Mouse (Mus musculus) brown adipose tissue, adult 24 weeks (tissue): Measurements from ENCODE around the gene Nacc2. TPM values are rescaled to one million over a fixed set of nuclear protein-coding genes. Genes with fewer than 3 reads are reported as not detected.

ENCODE experiments used
- H3K27ac ChIP-seq: fragments of 200-500 bp; replicated peaks from 2 replicates; pipeline ENCODE4 v1.5.1; 2012; ENCODE audit warnings: low read depth, mild to moderate bottlenecking, low read length
- H3K4me1 ChIP-seq: fragments of 200-500 bp; 2 replicates; pipeline ENCODE4 v1.6.1; 2012; ENCODE audit warnings: low read length, mixed read lengths; ENCODE audit not compliant: control insufficient read depth, insufficient read depth, insufficient read length
- H3K4me3 ChIP-seq: fragments of 200-500 bp; 2 replicates; pipeline ENCODE4 v1.5.1; 2012; ENCODE audit warnings: low read depth, mild to moderate bottlenecking, low read length, moderate library complexity; ENCODE audit not compliant: insufficient read depth
- polyA plus RNA-seq: library from polyadenylated mRNA; stranded (reverse); fragments of >200 nt; gene quantifications from 2 replicates; pipeline ENCODE4 v1.2.4, GENCODE M21; 2012; ENCODE audit not compliant: missing spikeins, insufficient read depth, insufficient read length

Nacc2 gene
- polyA plus RNA-seq, 1 experiment = 26.5 TPM

GRCm38 (mm10) chr2:26122171-26123078 is 595 bp downstream of the Nacc2 start:
- Histone ChIP-seq H3K4me1 (peaks cover 30% of the 10 kb centered on the region), H3K27ac (peak overlapping the region; percentile 76), H3K4me3 (peak overlapping the region; percentile 73)

- H3K4me1 ChIP-seq = peaks cover 30% of the 10 kb centered on the region
- H3K27ac ChIP-seq = peak overlapping the region; percentile 53; the same call in 1 of the 2 replicates
- peak overlapping the region; percentile 73 for H3K4me3 ChIP-seq
Observed at GRCm38 (mm10) chr2:26121541-26122083, 1.4 kb downstream of the Nacc2 start.

GRCm38 (mm10) chr2:26119626-26120025 is 3.4 kb downstream of the Nacc2 start:
- peaks cover 30% of the 10 kb centered on the region for H3K4me1 ChIP-seq
- no peak overlapping the region for H3K4me3 ChIP-seq
- peak overlapping the region; percentile 27; the same call in 1 of the 2 replicates for H3K27ac ChIP-seq

- Histone ChIP-seq H3K4me3 (no peak overlapping the region), H3K4me1 (peaks cover 30% of the 10 kb centered on the region), H3K27ac (peak overlapping the region; percentile 53; the same call in 1 of the 2 replicates)
Observed at GRCm38 (mm10) chr2:26119310-26119592, 3.8 kb downstream of the Nacc2 start.

GRCm38 (mm10) chr2:26118584-26119309 is 4.3 kb downstream of the Nacc2 start:
- H3K4me1 ChIP-seq = peaks cover 29% of the 10 kb centered on the region
- H3K4me3 ChIP-seq = no peak overlapping the region
- H3K27ac ChIP-seq = peak overlapping the region; percentile 53

GRCm38 (mm10) chr2:26117580-26117979 is 5.4 kb downstream of the Nacc2 start:
- Histone ChIP-seq H3K4me3 (no peak overlapping the region), H3K4me1 (peaks cover 28% of the 10 kb centered on the region), H3K27ac (no peak overlapping the region)

- H3K4me1 ChIP-seq = peaks cover 29% of the 10 kb centered on the region
- H3K27ac ChIP-seq = no peak overlapping the region
- no peak overlapping the region for H3K4me3 ChIP-seq
Observed at GRCm38 (mm10) chr2:26116550-26116949, 6.5 kb downstream of the Nacc2 start.

- Histone ChIP-seq H3K4me3 (no peak overlapping the region), H3K27ac (no peak overlapping the region), H3K4me1 (peaks cover 24% of the 10 kb centered on the region)
Observed at GRCm38 (mm10) chr2:26115215-26115614, 7.8 kb downstream of the Nacc2 start.

GRCm38 (mm10) chr2:26108237-26108636 is 14.8 kb downstream of the Nacc2 start:
- peaks cover 23% of the 10 kb centered on the region for H3K4me1 ChIP-seq
- H3K27ac ChIP-seq = no peak overlapping the region
- H3K4me3 ChIP-seq = no peak overlapping the region

GRCm38 (mm10) chr2:26107011-26107410 is 16.0 kb downstream of the Nacc2 start:
- Histone ChIP-seq H3K4me3 (no peak overlapping the region), H3K4me1 (peaks cover 14% of the 10 kb centered on the region; the same call in 1 of the 2 replicates), H3K27ac (no peak overlapping the region)

- H3K27ac ChIP-seq = no peak overlapping the region
- H3K4me3 ChIP-seq = no peak overlapping the region
- H3K4me1 ChIP-seq = peaks cover 14% of the 10 kb centered on the region; the same call in 1 of the 2 replicates
Observed at GRCm38 (mm10) chr2:26106233-26106632, 16.8 kb downstream of the Nacc2 start.

- Histone ChIP-seq H3K4me3 (no peak overlapping the region), H3K27ac (no peak overlapping the region), H3K4me1 (peaks cover 2% of the 10 kb centered on the region; the same call in 1 of the 2 replicates)
Observed at GRCm38 (mm10) chr2:26100296-26100695, 22.7 kb downstream of the Nacc2 start.

- no peak overlapping the region for H3K4me3 ChIP-seq
- no peak overlapping the region for H3K27ac ChIP-seq
- H3K4me1 ChIP-seq = peaks cover 3% of the 10 kb centered on the region; the same call in 1 of the 2 replicates
Observed at GRCm38 (mm10) chr2:26099851-26100250, 23.2 kb downstream of the Nacc2 start.

- H3K27ac ChIP-seq = no peak overlapping the region
- no peak overlapping the region for H3K4me3 ChIP-seq
- peaks cover 7% of the 10 kb centered on the region; the same call in 1 of the 2 replicates for H3K4me1 ChIP-seq
Observed at GRCm38 (mm10) chr2:26099260-26099659, 23.8 kb downstream of the Nacc2 start.

- no peak overlapping the region for H3K27ac ChIP-seq
- H3K4me1 ChIP-seq = peaks cover 7% of the 10 kb centered on the region
- H3K4me3 ChIP-seq = no peak overlapping the region
Observed at GRCm38 (mm10) chr2:26093897-26094296, 29.1 kb downstream of the Nacc2 start.
